Mouse (Mus musculus): ENCODE measurements around the gene Traf6.
"Not testable (repeated sequence)": the region's sequence is repeated elsewhere in the genome, so short reads cannot be mapped to it uniquely, and the experiment has no call there.

The Traf6 gene

DNA sequence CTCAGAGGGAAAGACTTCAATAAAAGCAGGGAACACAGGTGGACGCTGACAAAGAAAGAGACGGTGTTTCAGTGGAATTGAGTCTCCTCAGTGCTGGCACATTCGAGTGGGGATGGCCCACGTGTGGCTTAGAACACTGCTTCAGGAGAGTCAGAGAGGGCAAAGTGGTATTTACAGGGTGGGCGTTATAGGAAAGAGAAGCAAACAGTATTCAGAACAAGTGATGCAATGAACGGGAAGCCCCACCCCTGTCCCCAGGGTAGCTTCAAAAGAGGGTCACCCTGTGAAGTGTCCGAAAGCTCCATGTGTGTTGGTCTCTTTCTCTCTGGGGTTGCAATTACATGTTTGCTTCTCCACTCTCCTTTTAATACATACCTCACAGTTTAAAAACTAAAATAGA, 17.4 kb downstream of the Traf6 start:
- DNase-seq = no peak

GRCm38 (mm10) chr2:101699284-101699683, 21.1 kb downstream of the Traf6 start:
- no peak for DNase-seq

DNA sequence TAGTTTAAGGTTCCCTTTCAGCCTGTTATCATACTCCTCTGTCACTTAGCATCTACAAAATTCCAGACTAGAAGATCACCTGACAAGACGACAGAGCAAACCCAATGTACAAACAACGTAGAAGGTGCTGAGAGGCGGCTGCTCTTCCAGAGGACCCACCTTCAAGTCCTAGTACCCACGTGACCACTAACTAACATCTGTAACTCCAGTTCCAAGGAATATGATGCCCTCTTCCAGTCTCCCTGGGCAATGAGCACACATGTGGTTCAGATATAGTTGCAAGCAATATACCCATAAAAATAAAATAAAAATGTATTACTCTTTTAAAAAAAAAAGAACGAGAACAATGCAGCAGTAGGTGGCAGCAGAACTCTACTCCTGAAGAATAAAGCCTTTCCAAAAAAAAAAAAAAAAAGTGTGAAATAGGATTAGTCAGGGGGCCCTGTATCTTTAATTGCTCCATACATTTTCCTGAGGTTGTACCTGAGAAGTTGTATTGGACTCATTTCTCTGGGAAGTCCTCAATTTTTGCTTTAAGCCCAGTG, 27.8 kb downstream of the Traf6 start:
- no peak for DNase-seq

GRCm38 (mm10) chr2:101711608-101712007, 33.4 kb downstream of the Traf6 start:
- no peak for DNase-seq

- DNase-seq = no peak
These were observed 37.6 kb downstream of the Traf6 start for GRCm38 (mm10) chr2:101715650-101716323.

DNA sequence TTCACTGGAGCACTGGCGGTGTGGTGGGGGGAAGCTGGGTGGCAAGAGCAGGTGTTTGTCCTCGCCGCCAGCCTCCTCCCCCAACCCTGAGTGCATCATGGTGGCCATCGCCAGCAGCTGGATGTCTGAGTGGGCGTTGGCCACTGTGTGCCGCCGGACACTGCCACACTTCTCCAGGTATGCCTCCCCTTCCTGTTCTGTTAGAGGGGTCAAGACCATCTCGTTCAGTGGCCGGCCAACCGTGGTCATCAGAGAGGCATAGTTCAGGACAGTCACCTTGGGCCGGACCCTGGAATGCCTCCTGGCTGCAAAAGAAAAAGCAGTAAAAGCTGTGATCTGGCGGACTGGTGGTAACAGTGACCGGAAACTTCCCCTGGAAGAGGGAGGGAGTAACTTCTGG, 38.9 kb downstream of the Traf6 start:
- DNase-seq = no peak

- no peak for DNase-seq
These were observed 43.6 kb downstream of the Traf6 start for GRCm38 (mm10) chr2:101721835-101722234.

DNA sequence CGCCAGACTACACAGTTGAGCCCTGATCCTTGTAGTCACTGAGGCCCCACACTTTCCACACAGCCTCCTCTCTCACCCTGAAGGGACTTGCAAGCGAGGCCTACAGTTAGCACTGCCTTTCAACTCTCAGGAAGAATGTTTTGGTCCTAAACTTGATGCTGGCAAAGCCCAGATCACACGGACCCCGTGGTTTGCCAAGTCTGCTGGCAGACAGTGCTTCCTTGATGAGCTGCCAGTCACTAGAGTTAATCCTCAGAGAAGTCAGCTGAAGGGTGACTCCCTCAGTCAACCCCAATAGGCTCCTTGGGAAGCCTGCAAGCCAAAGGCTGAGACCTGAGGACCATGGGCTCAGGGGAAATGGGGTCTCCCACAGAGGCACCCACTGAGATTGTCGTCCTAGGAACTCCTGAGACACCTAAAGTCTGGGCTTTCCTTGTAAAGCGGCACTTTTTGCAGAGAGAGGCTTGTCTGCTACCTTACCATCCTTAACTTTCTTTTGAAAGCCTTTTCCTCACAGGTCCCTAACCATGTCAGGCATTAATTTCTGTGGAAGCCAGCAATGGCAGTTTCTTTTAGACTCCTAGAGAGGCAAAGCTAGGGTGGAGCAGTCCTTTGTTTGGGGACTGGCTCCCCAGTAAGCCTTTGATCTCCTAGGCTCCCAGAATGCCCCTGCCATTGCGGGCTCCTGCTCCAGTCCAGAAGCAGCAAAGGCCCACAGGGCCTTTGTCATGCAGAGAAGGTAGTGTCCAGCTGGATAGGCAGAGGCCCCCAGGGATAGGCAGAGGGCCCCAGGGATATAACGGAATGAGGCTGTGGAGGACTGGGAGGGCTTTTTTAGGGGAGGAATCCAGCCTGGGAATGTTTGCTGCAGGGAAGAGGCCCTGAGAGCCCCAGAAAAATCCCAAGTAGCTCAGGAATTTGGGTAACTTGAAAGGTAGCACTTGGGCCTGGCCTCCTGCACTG, 44.4 kb downstream of the Traf6 start:
- no peak for DNase-seq

DNA sequence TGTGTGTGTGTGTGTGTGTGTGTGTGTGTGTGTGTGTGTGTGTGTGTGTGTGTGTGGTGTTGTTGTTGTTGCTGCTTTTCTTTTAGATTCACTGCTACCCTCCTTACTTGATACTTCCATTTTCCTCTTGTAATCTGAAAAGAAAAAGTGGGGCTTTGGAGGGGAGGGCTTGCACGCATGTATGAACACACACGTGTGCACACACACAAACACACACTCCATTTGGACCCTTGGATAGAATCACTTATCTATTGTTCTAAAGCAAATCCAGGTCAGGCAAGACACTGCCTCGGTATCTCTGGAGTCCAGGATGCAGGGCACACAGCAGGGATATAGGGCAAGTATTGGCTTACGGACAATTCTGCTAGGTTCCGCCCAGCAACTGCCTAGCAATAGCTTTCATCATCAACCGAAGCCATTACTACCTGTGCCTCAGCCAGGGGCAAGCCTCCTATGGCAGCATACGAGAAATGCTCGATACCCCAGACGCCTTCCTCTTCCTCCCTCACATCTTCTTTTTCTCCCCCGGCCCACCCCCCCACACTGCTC, 45.2 kb downstream of the Traf6 start:
- no peak for DNase-seq

DNA sequence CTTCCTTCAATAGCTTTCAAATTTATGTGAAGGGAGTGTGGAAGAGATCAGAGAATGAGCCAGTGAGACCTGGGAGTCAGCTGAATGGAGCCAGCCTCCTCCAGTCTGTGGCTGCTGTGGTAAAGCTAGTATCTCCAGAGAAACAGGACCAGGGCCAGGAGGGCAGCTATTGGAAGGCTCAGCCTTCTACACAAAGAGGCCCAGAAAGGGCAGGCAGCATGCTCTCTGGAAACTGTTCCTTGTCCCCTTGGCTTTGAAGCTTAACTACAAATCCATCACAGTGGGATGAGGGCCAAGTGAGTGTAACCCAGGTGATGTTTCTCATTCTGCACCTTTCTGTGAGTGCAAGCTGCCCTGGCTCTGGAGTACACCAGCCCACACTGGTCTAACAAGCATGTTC, 49.6 kb downstream of the Traf6 start:
- DNase-seq = no peak

GRCm38 (mm10) chr2:101729472-101729871, 51.2 kb downstream of the Traf6 start:
- DNase-seq = no peak

GRCm38 (mm10) chr2:101730972-101731371, 52.7 kb downstream of the Traf6 start:
- DNase-seq = no peak

GRCm38 (mm10) chr2:101732777-101733210, 54.6 kb downstream of the Traf6 start:
- no peak for DNase-seq

- DNase-seq = no peak
These were observed 55.3 kb downstream of the Traf6 start for GRCm38 (mm10) chr2:101733564-101733963.

- DNase-seq = no peak
These were observed 61.7 kb downstream of the Traf6 start for GRCm38 (mm10) chr2:101739914-101740313.

DNA sequence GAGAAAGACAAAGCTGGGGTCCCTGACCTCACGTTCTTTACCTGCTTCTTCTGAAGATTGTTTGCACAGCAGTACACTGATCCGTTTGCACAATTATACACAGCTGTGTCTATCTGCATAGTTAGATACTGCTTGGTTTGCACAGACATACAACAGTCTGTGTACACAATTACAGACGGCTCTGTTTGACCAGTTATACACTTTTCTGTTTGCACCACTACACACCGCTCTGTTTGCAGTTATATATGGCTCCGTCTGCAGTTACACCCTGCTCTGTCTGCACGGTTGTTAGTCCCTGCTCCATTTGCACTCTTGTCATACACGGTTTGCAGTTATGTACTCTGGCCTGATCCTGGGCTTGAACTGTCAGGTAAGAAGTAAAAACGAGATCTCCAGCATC, 63.4 kb downstream of the Traf6 start:
- DNase-seq = no peak

DNA sequence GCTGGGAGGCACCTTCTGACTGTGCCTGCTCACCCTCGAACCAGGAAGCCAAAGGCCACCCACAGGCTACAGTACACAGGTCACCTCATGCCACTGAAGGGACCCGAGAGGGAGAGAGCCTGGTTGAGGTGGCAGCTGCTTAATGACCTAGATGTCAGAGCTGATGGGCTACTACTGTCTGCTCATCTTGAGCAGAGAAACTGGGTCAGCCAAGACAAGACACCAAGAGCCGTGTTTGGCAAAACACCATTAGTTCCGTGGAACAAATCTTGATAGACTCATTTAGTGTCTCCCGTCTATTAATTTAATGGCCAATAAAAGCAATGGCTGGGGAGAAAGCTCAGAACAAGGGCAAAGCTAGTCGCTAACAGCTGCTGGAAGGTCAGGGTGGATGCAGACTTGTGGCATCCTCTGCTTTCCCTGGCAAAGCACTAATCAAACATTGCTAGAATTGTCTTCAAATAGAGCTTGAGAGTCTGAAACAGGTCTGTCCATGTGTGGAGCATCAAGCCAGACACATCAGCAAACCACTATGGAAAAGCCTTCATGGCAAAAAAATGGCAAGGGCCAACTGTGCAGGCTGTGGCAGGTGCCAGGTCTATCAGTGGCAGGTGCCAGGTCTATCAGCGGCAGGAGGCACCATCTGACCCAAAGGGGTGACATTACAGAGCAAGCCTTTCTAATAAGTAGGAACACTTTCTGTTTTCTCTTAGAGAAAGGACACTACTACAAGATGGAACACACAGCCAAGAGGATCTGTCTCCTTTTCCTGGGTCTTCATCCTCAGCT, 64.0 kb downstream of the Traf6 start:
- peak; percentile 29 to 39 for DNase-seq

DNA sequence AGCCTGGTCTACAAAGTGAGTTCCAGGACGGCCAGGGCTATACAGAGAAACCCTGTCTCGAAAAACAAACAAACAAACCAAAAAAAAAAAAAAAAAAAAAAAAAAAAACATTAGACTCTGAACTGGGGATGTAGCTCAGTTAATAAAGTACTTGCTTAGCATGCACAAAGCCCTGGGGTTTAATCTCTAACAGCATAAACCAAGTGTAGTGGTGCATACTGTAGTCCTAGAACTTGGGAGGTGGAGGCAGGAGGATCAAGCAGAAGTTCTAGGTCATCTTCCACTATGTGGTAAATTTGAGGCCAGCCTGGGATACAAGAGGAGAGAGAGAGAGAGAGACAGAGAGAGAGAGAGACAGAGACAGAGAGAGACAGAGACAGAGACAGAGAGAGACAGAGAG, 67.4 kb downstream of the Traf6 start:
- DNase-seq = not testable (repeated sequence)

DNA sequence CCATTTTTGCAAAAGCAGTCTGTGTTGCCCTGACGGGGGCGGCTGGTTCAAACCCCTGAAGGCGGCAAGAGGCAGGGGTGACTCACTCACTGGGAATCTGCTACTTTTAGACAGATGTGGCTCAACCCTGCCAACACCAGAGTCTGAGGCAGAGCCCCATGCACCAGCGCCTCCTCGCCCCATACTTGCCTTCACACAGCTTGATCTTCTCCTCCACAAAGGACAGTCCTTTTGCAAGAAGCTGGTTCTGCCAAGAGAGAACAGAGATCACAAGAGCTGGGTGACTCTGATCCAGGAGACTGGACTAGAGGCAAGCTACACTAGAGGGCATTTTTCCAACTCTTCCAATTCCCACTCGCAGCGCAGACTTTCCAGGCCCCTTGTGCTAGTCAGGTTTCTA, 68.3 kb downstream of the Traf6 start:
- no peak for DNase-seq
